Mouse (Mus musculus) intestine, embryonic 14.5 days (tissue): ENCODE data around the gene Fam107b. TPM values are rescaled to one million over a fixed set of nuclear protein-coding genes. Genes with fewer than 3 reads are reported as not detected.

Source experiments
- ATAC-seq: fragments of 200-750 bp; cut with Nextera tagmentation; replicated peaks from 2 replicates; pipeline ENCODE4 v1.8.0; 2017; ENCODE audit warnings: low read depth, moderate number of reproducible peaks, moderate TSS enrichment, moderate library complexity; ENCODE audit not compliant: low FRiP score, low TSS enrichment
- DNase-seq: peaks from one replicate; pipeline ENCODE4 v3.0.0-alpha.2; 2018; ENCODE audit warnings: low spot score
- H3K27ac ChIP-seq: fragments of 300-500 bp; sonication (generic); 2 replicates; pipeline ENCODE4 v1.5.1; 2014; ENCODE audit warnings: low read depth, mild to moderate bottlenecking, control low read depth
- H3K27me3 ChIP-seq: fragments of 300-500 bp; sonication (generic); replicated peaks from 2 replicates; pipeline ENCODE4 v1.6.1; 2014; ENCODE audit warnings: low read length, control low read depth; ENCODE audit not compliant: control insufficient read depth, insufficient read depth
- H3K36me3 ChIP-seq: fragments of 300-500 bp; sonication (generic); 2 replicates; pipeline ENCODE4 v1.6.1; 2014; ENCODE audit warnings: low read length, control low read depth; ENCODE audit not compliant: control insufficient read depth, insufficient read depth
- H3K4me1 ChIP-seq: fragments of 300-500 bp; sonication (generic); replicated peaks from 2 replicates; pipeline ENCODE4 v1.6.1; 2014; ENCODE audit warnings: low read length, control low read depth, mixed read lengths; ENCODE audit not compliant: control insufficient read depth, insufficient read depth
- H3K4me2 ChIP-seq: fragments of 300-500 bp; sonication (generic); 2 replicates; pipeline ENCODE4 v1.6.1; 2014; ENCODE audit warnings: low read length
- H3K4me3 ChIP-seq: fragments of 300-500 bp; sonication (generic); 2 replicates; pipeline ENCODE4 v1.5.1; 2014; ENCODE audit warnings: low read depth, low read length, control low read depth, mixed read lengths
- H3K9ac ChIP-seq: fragments of 300-500 bp; sonication (generic); 2 replicates; pipeline ENCODE4 v1.6.1; 2014; ENCODE audit warnings: mild to moderate bottlenecking, low read length
- H3K9me3 ChIP-seq: fragments of 300-500 bp; sonication (generic); 2 replicates; pipeline ENCODE4 v1.6.1; 2016; ENCODE audit warnings: low read length, control low read depth; ENCODE audit not compliant: control insufficient read depth
- WGBS: fragments of 180-500 bp; shearing (Covaris S2); extraction: QIAGEN DNeasy Blood & Tissue Kit; methylation state at CpG from one replicate; pipeline ENCODE4 v1.1.7; 2014; 5-methylcytosine and 5-hydroxymethylcytosine counted together
- polyA plus RNA-seq: library from polyadenylated mRNA; unstranded; fragments of >200 nt; fragmentation: Nextera tagmentation; extraction: Ambion mirVana; gene quantifications from 2 replicates; pipeline ENCODE4 v1.2.1, GENCODE M21; 2014

Gene Fam107b
- polyA plus RNA-seq, 1 experiment from 2014 or later, result 61.2 TPM

GRCm38 (mm10) chr2:3822483-3823455 is 252.5 kb downstream of the Fam107b start:
- Histone ChIP-seq H3K27me3 (no peaks in the 10 kb centered on the region), H3K4me2 (no peak overlapping the region), H3K4me1 (peaks cover 17% of the 10 kb centered on the region; the same call in 1 of the 2 replicates), H3K9me3 (no peaks in the 10 kb centered on the region), H3K36me3 (no peaks in the 10 kb centered on the region), H3K4me3 (no peak overlapping the region), H3K9ac (no peak overlapping the region), H3K27ac (no peak overlapping the region)
- 0 out of 2 replicates have a peak, but pooled peaks have one; percentile 36 for ATAC-seq
- no peak for DNase-seq
- WGBS, result 36% methylated on average over 8 of the region's 8 CpGs

Other genes starting within 250 kb of the Fam107b start
- gene Rpp38, start 237.8 kb upstream of the Fam107b start, polyA plus RNA-seq, result 28.3 and 36.5 TPM in 2 replicates
- gene Acbd7, start 234.3 kb upstream of the Fam107b start, polyA plus RNA-seq, result 0.75 and 0.76 TPM in 2 replicates
- not detected in 2 replicates for gene Olah, start 173.3 kb upstream of the Fam107b start, polyA plus RNA-seq
- not detected in 2 replicates for gene Meig1, start 147.8 kb upstream of the Fam107b start, polyA plus RNA-seq
- gene Dclre1c, start 146.4 kb upstream of the Fam107b start, polyA plus RNA-seq, result 7.2 and 7.8 TPM in 2 replicates
- 15.3 and 16.0 TPM in 2 replicates for gene Suv39h2, start 95.5 kb upstream of the Fam107b start, polyA plus RNA-seq
- 4.8 and 5.1 TPM in 2 replicates for gene Gm45902, start 57.7 kb upstream of the Fam107b start, polyA plus RNA-seq
- gene Hspa14, start 57.7 kb upstream of the Fam107b start, polyA plus RNA-seq, result 113 and 119 TPM in 2 replicates
- 0.22 TPM in 2 replicates for gene Cdnf, start 57.5 kb upstream of the Fam107b start, polyA plus RNA-seq